Mouse (Mus musculus) left cerebral cortex, adult 2 months (tissue): ENCODE results near the gene Kcnj6. TPM values are rescaled to one million over a fixed set of nuclear protein-coding genes. Genes with fewer than 3 reads are reported as not detected.

ENCODE experiments used
- DNase-seq, 2 experiments: peaks; one replicate each; pipeline ENCODE4 v3.0.0; 2021 to 2022; ENCODE audit warnings: low spot score in 2 of 2, mixed read lengths in 1 of 2; ENCODE audit errors: extremely low spot score in 1 of 2
- H3K27ac ChIP-seq: fragments of 200-600 bp; 2 replicates; pipeline ENCODE4 v1.8.1; 2022
- H3K4me3 ChIP-seq: fragments of 200-600 bp; 2 replicates; pipeline ENCODE4 v1.8.1; 2022
- CTCF ChIP-seq: fragments of 200-600 bp; IDR thresholded peaks from 2 replicates; pipeline ENCODE4 v1.8.1; 2022; ENCODE audit warnings: antibody characterized with exemption, mild to moderate bottlenecking, moderate library complexity
- intact Hi-C: fragments of 180-260 bp; cut with DNase I; formaldehyde crosslinking; loops from one replicate; pipeline ENCODE4 v1.15.1; 2025
- total RNA-seq, 2 experiments: library from RNA; stranded (reverse); gene quantifications; 2 replicates each; pipeline ENCODE4 v1.2.3; 2021

The Kcnj6 gene
- total RNA-seq, 2 experiments from 2014 or later, result 93.5 to 98.3 TPM

DNA sequence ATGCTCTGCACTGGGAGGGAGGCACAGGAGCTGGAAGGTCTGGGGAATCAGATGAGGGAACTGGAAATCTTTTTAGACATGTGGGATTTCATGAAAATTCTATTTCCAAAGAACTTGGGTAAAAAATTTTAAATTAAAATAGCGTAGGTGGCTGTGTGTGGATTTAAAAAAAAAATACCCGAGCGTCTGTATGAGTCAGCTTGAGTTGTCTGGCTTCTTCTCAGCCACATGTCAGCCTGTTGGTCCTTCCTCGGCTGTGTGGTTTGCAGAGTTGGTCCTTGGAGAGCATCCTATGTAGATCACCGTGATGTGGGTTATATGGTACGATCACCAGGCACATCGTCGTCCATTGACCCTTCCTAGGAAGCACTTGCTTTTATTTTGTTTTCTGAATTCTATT lies 114.3 kb downstream of the Kcnj6 start:
- DNase-seq, result no peak
- TF ChIP-seq CTCF, result no peak
- intact Hi-C loops, result loop anchor here (1.0 to 5.0 kb wide), 5 partner anchors 33 to 111 kb away; no protein-coding TSS in a partner anchor
- H3K4me3 ChIP-seq, result no peak overlapping the region
- H3K27ac ChIP-seq, result peak overlapping the region; percentile 85; the same call in 1 of the 2 replicates

DNA sequence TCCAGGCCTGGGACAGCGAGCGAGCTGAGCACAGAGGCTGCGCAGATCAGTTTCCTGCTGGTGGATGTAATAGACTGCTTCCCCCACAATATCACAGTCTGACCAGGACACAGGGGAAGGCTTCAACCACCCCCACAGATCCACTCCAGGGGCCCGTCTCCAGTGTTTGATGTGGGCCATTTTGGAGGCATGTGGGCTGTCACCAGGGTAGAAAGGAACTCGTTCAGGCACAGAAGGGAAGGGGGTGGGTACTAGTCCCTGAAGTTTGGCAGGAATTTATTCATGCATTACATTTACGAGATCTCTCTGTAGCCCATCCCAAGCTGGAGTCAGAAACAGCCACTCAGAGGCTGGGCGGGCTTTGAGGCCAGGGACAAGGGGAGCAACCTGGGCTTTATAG lies 115.4 kb downstream of the Kcnj6 start:
- peak in 1 of 2 experiments; percentile 55 for DNase-seq
- H3K27ac ChIP-seq, result peak overlapping the region; percentile 85
- H3K4me3 ChIP-seq, result no peak overlapping the region
- no peak for TF ChIP-seq CTCF
- intact Hi-C loops, result loop anchor here (2.0 to 5.0 kb wide), 3 partner anchors 51 to 99 kb away; no protein-coding TSS in a partner anchor

DNA sequence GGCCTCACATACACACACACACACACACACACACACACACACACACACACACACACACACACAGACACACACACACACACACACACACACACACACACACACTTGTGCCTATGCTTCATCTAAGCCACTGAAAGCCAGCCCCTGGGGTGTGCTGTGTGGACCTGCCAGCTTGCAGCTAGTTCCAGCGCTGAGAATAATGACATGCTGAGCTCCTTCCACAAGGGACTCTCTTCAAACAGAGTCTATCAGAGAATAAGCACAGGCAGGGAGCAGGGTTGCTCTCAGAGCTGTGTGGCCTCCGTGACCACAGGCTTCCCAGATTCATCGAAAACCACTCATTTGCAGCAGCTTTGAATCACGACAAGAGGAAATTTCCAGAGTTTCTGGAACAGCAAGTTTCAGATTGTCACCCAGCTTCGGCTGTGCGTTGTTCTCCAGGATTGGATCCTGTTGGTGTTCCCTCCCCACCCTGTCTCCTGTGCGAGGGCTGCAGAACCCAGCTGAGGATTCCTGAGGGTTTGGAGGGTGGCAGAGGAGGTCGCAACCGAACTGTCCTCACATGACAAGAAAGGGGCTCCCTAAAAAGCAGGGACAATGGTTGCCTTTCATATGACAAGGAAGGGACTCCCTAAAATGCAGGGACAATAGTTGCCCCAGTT lies 124.8 kb downstream of the Kcnj6 start:
- no peak for DNase-seq
- intact Hi-C loops, result no loop called here
- H3K27ac ChIP-seq, result peak overlapping the region; percentile 28; the same call in 1 of the 2 replicates

DNA sequence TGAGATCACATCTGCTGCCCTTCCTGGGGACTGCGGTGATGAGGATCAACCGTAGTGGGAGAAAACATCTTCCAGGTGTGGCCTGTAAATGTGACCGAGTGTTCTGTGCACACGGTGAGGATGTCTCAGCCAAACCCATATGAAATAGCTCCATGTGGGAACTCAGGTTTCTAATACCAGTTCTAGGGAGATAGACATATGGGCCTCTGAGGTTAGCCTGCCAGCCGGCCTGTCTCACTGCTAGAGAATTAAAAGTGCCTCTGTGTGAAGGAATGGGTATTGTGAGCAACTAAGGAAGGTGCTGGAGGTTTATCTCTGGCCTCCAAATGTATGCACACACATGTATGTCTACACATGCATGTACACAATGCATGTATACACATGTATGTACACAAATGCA lies 129.1 kb downstream of the Kcnj6 start:
- Histone ChIP-seq H3K27ac (no peak overlapping the region), H3K4me3 (no peak overlapping the region)
- TF ChIP-seq CTCF, result no peak
- no peak for DNase-seq
- intact Hi-C loops, result no loop called here

More for the DNA sequence above, 124.8 kb downstream of the Kcnj6 start:
- TF ChIP-seq CTCF, result no peak
- no peak overlapping the region for H3K4me3 ChIP-seq

DNA sequence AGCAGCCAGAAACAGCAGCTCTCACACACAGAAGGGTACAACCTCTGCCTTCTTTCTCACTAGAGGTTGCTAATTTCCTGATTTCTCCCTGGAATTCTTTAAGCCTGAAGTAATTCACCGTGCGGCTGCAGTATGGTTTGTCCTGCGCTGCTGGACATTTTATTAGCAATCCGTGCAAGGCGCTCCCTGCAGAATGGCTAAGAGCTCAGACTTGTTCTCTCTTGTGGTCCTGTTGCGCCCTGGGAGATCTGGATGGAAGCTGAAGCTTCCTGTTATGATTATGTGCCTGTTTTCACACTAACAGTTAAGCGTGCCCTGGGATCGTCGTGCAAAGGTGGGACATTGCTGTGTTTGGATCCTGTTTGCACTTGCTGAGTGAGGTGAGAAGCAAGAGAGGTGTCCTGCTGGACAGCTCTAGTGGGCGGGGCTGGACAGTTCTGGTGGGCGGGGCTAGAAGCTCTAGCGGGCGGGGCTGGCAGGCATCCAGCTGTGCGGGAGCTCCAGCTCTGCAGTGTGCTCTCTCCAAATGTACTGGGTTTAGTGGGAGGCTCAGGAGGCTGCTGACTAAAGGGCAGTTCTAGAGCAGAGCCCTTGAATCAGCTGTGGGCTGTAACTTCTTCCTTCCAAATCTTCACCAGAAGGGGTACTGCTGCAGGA lies 131.1 kb downstream of the Kcnj6 start:
- no peak overlapping the region for H3K4me3 ChIP-seq
- H3K27ac ChIP-seq, result no peak overlapping the region
- intact Hi-C loops, result no loop called here
- TF ChIP-seq CTCF, result no peak
- DNase-seq, result no peak

DNA sequence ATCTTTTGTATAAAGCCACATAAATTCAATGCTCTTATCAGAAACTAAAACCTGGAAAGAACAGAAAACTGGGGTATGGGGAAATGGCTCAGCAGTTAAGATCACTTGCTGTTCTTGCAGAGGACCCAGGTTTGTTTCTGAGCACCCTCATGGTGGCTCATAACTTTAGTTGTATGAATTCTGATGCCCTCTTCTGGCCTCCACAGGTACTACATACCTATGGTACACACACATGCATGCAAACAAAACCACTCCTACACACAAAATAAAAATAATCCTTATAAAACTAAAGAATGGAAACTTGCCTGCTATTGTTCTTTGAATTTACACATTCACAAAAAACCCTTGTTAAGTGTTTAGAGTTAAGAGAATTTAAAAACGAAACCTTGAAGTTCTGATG lies 131.7 kb downstream of the Kcnj6 start:
- Histone ChIP-seq H3K27ac (no peak overlapping the region), H3K4me3 (no peak overlapping the region)
- TF ChIP-seq CTCF, result peak; percentile 33
- no peak for DNase-seq
- intact Hi-C loops, result no loop called here

DNA sequence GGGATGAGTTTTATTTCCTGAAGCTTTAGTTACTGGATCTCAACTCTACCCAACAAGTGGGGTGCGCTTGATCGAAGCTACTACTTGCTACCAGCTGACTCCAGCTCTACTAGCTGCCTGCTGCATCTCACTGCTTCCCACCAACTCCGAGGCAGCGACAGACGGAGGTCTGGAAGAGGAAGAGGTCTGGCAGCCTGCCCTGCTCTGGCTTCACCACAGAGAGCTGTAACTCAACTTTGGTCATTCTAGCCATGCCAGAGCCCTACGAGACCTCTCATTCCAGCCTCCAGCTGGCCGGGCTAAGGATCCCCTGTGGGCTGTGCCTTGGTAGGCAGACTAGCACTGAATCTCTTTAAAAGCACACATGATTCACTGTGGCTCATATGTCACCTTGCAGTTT lies 132.4 kb downstream of the Kcnj6 start:
- intact Hi-C loops, result no loop called here
- H3K27ac ChIP-seq, result no peak overlapping the region
- DNase-seq, result no peak
- no peak for TF ChIP-seq CTCF
- H3K4me3 ChIP-seq, result no peak overlapping the region

DNA sequence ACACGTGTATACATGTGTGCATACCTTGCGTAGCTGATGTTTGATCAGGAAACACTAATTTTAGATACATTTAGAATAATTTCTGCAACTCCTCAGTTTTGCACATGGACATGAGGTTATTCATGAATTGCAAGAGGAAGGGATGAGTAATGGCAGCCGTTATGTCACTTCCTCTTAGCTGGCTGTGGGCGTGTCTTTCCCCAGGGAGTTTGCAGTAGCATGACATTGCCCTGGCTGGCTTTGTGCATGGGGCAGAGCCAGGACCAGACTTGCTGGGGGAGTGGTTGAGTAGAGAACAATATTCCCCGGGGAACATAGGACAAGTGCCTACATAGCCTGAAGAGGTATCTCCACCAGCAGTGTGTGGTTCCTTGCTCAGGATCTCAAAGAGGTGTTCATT lies 134.0 kb downstream of the Kcnj6 start:
- no peak overlapping the region for H3K27ac ChIP-seq
- no peak overlapping the region for H3K4me3 ChIP-seq
- intact Hi-C loops, result no loop called here
- no peak for TF ChIP-seq CTCF
- no peak for DNase-seq

DNA sequence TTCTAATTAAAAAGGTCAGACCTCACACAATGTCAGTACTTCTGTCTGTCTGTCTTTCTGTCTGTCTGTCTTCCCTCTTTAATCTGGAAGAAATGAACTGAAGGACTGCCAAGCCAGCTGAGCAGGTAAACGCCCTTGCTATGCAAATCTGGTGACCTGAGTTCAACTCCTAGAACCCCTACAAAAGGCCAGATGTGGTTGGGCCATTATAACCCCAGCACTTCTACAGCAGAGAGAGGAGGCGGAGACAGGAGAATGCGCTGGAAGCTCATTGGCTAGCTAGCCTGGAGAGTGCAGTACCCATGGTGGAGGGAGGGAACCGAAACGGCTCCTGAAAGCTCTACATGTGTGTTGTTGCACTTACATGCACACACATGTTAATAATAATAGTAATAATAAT lies 141.5 kb downstream of the Kcnj6 start:
- Histone ChIP-seq H3K27ac (no peak overlapping the region), H3K4me3 (no peak overlapping the region)
- no peak for DNase-seq
- intact Hi-C loops, result no loop called here
- TF ChIP-seq CTCF, result no peak

DNA sequence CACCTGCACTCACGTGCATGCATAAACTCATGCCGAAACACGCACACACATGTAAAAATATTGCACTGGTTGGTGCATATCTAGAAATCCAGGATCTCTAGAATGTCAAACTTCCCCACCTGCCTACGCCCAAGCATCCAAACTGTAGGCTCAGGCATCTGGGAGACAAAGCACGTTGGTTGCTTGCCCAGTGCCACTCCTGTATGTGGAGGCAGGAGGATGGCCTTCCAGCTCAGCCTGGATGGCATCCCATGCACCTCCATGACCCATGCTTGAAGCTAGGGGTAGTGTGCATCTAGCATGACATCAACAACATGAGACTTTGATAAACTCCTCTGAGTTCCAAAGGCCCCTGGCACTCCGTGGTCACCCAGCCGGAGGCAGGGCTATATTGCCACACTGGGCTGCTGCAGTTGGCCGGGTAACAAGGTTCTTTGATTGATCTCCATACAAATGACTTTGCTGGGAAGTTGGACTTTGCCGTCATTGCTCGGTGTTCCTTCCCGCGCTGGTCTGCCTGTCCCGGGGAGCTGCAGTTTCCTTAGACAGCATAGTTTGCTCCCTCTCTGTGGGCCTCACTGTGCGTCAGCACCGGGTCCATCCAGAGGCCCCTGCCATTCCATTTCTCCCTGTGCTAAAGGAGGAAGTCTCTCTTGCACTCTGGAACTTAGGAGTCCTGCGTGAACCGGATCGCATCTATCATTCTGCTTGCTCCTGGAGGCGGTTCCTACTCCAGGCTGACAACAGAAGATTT lies 144.9 kb downstream of the Kcnj6 start:
- DNase-seq, result peak in 1 of 2 experiments; percentile 37
- TF ChIP-seq CTCF, result no peak
- intact Hi-C loops, result no loop called here
- Histone ChIP-seq H3K4me3 (no peak overlapping the region), H3K27ac (peak overlapping the region; percentile 32; the same call in 1 of the 2 replicates)

DNA sequence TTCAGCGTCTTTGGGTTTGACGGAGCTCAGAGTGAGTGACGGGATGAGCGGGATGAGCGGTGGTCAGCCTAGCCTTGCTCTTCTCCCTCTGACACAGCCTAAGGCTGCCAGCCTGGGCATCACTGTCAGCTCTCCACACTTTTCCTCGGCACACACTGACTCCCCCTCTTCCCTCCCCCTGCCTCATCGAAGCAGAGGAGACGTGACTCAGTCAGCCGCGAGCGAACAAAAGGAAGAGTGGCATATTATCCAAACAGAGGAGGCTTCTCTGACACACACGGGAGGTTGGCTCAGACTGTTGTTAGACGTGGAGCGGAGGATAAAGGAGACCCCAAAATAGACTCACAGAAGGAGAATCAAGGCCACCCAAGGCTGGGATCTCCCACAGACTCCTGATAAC lies 147.1 kb downstream of the Kcnj6 start:
- 0 out of 2 replicates have a peak overlapping the region, but pooled peaks have one; percentile 15 for H3K27ac ChIP-seq
- no peak overlapping the region for H3K4me3 ChIP-seq
- TF ChIP-seq CTCF, result no peak
- intact Hi-C loops, result loop anchor here (1.0 kb wide), 1 partner anchor 33 kb away; no protein-coding TSS in a partner anchor
- peak; percentile 48 to 49 for DNase-seq

DNA sequence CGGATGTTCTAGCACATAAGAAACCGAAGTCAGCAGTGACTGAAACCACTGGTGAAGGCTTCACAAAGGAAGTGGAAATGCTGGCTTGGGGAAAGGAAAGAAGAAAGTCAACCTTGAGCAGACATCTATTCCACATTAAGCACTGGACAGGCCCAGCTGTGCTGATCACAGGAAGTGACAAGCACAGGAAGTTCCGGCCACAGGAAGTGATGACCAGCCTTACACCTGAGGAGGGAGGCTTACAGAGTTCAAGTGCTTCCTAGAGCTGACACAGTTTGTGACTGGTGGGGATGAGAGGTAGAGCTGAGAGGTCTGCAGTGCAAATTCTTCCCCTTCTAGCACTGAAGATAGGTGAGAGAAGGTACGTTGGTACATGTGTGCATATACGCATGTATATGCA lies 151.5 kb downstream of the Kcnj6 start:
- DNase-seq, result no peak
- H3K27ac ChIP-seq, result no peak overlapping the region
- TF ChIP-seq CTCF, result no peak
- no peak overlapping the region for H3K4me3 ChIP-seq
- intact Hi-C loops, result no loop called here
